Mouse (Mus musculus) adrenal gland, postnatal 36 days (tissue): ENCODE measurements around the gene Mrps35. TPM values are rescaled to one million over a fixed set of nuclear protein-coding genes. Genes with fewer than 3 reads are reported as not detected.

Experiments
- total RNA-seq, 2 experiments: library from RNA; stranded (reverse); gene quantifications; 2 replicates each; pipeline ENCODE4 v1.2.3; 2021

Gene Mrps35
- total RNA-seq, 2 experiments from 2014 or later: 84.7 to 108 TPM

Other genes with a start within 250 kb of the Mrps35 start
- 1 to 10 TPM; 1.7 to 2.7 TPM for gene Arntl2, start 246.7 kb upstream of the Mrps35 start, total RNA-seq
- gene Smco2, start 192.7 kb upstream of the Mrps35 start, total RNA-seq: not detected
- gene Ppfibp1, start 154.3 kb upstream of the Mrps35 start, total RNA-seq: 100 to 1,000 TPM in 1 of 2 experiments, 10 to 100 TPM in 1; 97.4 to 115 TPM
- not detected for gene 1700034J05Rik, start 88.3 kb upstream of the Mrps35 start, total RNA-seq
- 1 to 10 TPM; 1.2 to 1.4 TPM for gene Rep15, start 10.2 kb upstream of the Mrps35 start, total RNA-seq
- gene Mansc4, start 44.3 kb downstream of the Mrps35 start, total RNA-seq: under 1 TPM in 1 of 2 experiments, not detected in 1; 0.33 TPM
- gene Klhl42, start 48.6 kb downstream of the Mrps35 start, total RNA-seq: 10 to 100 TPM; 23.1 to 30.4 TPM
- 1 to 10 TPM in 1 of 2 experiments, not detected in 1; 2.2 TPM for gene Pthlh, start 221.4 kb downstream of the Mrps35 start, total RNA-seq